Mouse (Mus musculus) hindbrain, embryonic 16.5 days (tissue): Measurements from ENCODE around the gene Gpha2. TPM values are rescaled to one million over a fixed set of nuclear protein-coding genes. Genes with fewer than 3 reads are reported as not detected.

Experiments
- ATAC-seq: fragments of 200-750 bp; cut with Nextera tagmentation; 2 replicates; pipeline ENCODE4 v1.8.0; 2017; ENCODE audit warnings: moderate TSS enrichment, moderate library complexity
- H3K27ac ChIP-seq: fragments of 300-500 bp; sonication (generic); 2 replicates; pipeline ENCODE4 v1.5.1; 2014; ENCODE audit warnings: low read depth, mild to moderate bottlenecking, control low read depth, low read length, moderate library complexity
- H3K27me3 ChIP-seq: fragments of 300-500 bp; sonication (generic); replicated peaks from 2 replicates; pipeline ENCODE4 v1.6.1; 2014; ENCODE audit warnings: low read length; ENCODE audit not compliant: control insufficient read depth, insufficient read depth
- H3K36me3 ChIP-seq: fragments of 300-500 bp; sonication (generic); 2 replicates; pipeline ENCODE4 v1.6.1; 2014; ENCODE audit warnings: mild to moderate bottlenecking, low read length, moderate library complexity, mixed read lengths; ENCODE audit not compliant: control insufficient read depth, insufficient read depth
- H3K4me1 ChIP-seq: fragments of 300-500 bp; sonication (generic); 2 replicates; pipeline ENCODE4 v1.6.1; 2014; ENCODE audit warnings: low read depth, low read length; ENCODE audit not compliant: control insufficient read depth, insufficient read depth
- H3K4me2 ChIP-seq: fragments of 300-500 bp; sonication (generic); 2 replicates; pipeline ENCODE4 v1.6.1; 2014; ENCODE audit warnings: mild to moderate bottlenecking, low read length, control low read depth, moderate library complexity
- H3K4me3 ChIP-seq: fragments of 300-500 bp; sonication (generic); 2 replicates; pipeline ENCODE4 v1.5.1; 2014; ENCODE audit warnings: mild to moderate bottlenecking, low read length, control low read depth, moderate library complexity
- H3K9ac ChIP-seq: fragments of 300-500 bp; sonication (generic); 2 replicates; pipeline ENCODE4 v1.6.1; 2014; ENCODE audit warnings: low read depth, mild to moderate bottlenecking, control low read depth, low read length, moderate library complexity
- H3K9me3 ChIP-seq: fragments of 300-500 bp; sonication (generic); 2 replicates; pipeline ENCODE4 v1.6.1; 2014; ENCODE audit warnings: mild to moderate bottlenecking, low read length, moderate library complexity; ENCODE audit not compliant: control insufficient read depth
- WGBS: fragments of 180-500 bp; shearing (Covaris S2); extraction: QIAGEN DNeasy Blood & Tissue Kit; methylation state at CpG from one replicate; pipeline ENCODE4 v1.1.7; 2014; 5-methylcytosine and 5-hydroxymethylcytosine counted together
- polyA plus RNA-seq: library from polyadenylated mRNA; unstranded; fragments of >200 nt; fragmentation: Nextera tagmentation; extraction: Ambion mirVana; gene quantifications from 2 replicates; pipeline ENCODE4 v1.2.1, GENCODE M21; 2015

Gpha2 gene
- polyA plus RNA-seq, 1 experiment from 2014 or later = not detected

DNA sequence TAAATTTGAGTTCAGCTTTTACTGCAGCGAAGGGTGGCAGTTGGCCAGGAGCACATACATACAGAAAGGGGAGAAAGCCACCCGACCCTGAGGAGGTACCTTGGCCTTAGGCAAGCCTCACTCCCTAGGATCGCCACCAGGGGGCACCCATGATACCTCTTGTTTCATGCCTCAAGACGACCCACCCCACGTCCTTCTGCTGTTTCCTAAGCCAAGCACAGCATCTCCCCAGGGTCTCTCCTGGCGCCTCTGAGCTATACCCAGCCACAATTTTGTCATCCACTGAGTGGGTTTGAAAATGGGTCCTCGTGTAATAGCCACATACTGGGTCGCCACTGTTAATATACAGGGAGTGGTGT is 42.0 kb downstream of the Gpha2 start:
- peak; percentile 78; the same call in 1 of the 2 replicates for ATAC-seq
- H3K4me3 ChIP-seq = no peak overlapping the region
- H3K27ac ChIP-seq = no peak overlapping the region
- 13% methylated on average over 8 of the region's 8 CpGs for WGBS
- H3K4me2 ChIP-seq = no peak overlapping the region
- no peaks in the 10 kb centered on the region for H3K36me3 ChIP-seq
- no peak overlapping the region for H3K9ac ChIP-seq
- no peaks in the 10 kb centered on the region for H3K27me3 ChIP-seq
- no peaks in the 10 kb centered on the region for H3K9me3 ChIP-seq
- H3K4me1 ChIP-seq = no peaks in the 10 kb centered on the region

DNA sequence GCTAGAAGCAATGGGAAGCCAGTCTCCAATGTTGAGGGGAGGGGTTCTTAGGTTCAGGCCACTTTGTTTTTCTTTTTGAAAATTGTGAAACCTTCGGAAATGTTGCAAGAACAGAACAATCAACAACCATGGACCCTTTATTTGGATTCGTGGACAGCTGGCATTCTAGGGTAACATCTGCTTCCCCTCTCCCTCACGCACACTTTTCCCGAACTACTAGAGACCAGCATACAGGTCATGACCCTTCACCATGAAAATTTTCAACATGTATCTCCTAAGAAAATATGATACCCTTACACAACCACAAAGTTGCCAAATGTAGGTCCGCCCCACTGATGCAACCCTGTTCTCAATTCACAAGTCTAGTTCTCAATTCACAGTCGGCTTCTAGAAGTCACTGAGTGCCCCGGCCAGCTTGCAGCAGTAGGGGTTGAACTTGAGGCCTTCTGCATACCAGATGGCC is 42.5 kb downstream of the Gpha2 start:
- H3K27ac ChIP-seq = no peak overlapping the region
- no peak overlapping the region for H3K4me2 ChIP-seq
- no peaks in the 10 kb centered on the region for H3K36me3 ChIP-seq
- no peak overlapping the region for H3K4me3 ChIP-seq
- no peaks in the 10 kb centered on the region for H3K4me1 ChIP-seq
- no peak for ATAC-seq
- no peaks in the 10 kb centered on the region for H3K27me3 ChIP-seq
- H3K9ac ChIP-seq = no peak overlapping the region
- H3K9me3 ChIP-seq = no peaks in the 10 kb centered on the region
- 82% methylated on average over 7 of the region's 7 CpGs for WGBS

DNA sequence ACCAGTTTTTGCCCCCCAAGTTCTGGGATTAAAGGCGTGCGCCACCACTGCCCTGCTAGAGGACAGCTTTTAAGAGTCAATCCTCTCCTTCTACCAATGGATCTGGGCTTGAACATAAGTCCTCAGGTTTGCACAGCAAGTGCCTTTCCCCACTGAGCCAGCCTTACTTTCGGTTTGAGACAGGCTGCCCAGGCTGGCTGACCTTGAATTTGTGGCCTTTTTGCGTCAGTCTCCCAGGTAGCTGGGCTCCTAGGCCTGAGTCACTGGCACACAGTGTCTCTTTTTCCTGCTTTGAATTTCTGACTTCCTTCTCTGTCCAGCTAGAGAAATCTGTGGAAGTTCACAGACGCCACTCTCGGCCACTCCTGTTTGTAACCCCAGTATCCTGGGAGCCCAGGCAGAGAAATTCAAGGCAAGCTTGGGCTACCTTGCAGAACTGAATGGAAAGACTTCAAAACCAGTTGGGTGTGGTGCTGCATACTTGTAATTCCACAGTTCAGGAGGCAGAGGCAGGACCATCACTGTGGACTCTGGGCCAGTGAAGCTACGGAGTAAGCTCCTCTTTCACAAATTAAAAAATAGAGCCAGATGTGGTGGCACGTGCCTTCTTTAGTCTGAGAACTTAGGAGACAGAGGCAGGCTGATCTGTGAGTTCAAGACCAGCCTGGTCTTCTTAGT is 43.8 kb downstream of the Gpha2 start:
- no peak overlapping the region for H3K9ac ChIP-seq
- no peaks in the 10 kb centered on the region for H3K27me3 ChIP-seq
- H3K9me3 ChIP-seq = no peaks in the 10 kb centered on the region
- H3K4me2 ChIP-seq = no peak overlapping the region
- H3K27ac ChIP-seq = no peak overlapping the region
- H3K4me3 ChIP-seq = no peak overlapping the region
- H3K36me3 ChIP-seq = no peaks in the 10 kb centered on the region
- no peaks in the 10 kb centered on the region for H3K4me1 ChIP-seq
- no peak for ATAC-seq
- 88% methylated on average over 8 of the region's 8 CpGs for WGBS

DNA sequence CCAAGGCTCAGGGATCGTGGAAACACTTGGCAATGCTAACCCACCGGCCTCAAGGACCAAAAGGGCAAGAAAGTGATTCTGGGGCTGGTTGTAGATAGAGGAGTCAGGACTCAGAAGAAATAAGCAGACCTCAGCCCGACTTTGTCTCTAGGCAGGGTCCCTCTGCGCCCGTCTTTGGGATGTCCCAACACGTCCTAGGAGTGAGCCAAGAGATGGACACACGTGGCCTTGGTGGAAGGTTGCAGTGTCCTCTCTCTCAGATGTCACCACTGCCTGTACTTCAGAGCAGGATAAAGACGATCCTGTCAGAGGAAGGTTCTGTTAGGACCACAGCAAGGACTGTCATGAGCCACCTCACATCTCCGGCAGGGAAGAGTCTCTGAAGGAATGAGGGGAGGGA is 44.5 kb downstream of the Gpha2 start:
- H3K9ac ChIP-seq = no peak overlapping the region

DNA sequence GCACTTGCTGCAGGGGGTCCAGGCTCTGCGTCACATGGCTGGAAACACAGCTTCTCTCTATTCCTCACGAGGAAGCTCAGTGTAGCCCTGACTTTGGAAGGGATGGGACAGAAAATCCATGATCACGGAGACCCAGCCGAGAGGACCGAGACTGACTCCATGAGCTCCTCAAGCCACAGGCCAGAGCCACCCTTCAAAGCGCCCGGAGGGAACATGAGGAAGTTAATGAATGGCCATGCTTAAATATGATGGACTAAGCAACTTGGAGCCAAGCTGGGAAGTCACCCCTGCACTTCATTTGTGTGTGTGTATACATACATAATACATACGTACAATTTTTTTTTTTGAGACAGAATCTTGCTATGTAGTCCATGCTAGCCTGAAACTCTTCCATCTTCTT is 45.0 kb downstream of the Gpha2 start:
- no peaks in the 10 kb centered on the region for H3K27me3 ChIP-seq
- H3K9ac ChIP-seq = no peak overlapping the region
- H3K4me1 ChIP-seq = peaks cover 7% of the 10 kb centered on the region
- no peak for ATAC-seq
- no peaks in the 10 kb centered on the region for H3K9me3 ChIP-seq
- 36% methylated on average over 8 of the region's 8 CpGs for WGBS
- no peak overlapping the region for H3K4me2 ChIP-seq
- H3K4me3 ChIP-seq = no peak overlapping the region
- H3K27ac ChIP-seq = no peak overlapping the region
- H3K36me3 ChIP-seq = no peaks in the 10 kb centered on the region

More for the DNA sequence above, 44.5 kb downstream of the Gpha2 start:
- 59% methylated on average over 9 of the region's 9 CpGs for WGBS
- no peak overlapping the region for H3K4me3 ChIP-seq
- H3K4me1 ChIP-seq = peaks cover 1% of the 10 kb centered on the region
- ATAC-seq = no peak
- no peak overlapping the region for H3K27ac ChIP-seq
- H3K9me3 ChIP-seq = no peaks in the 10 kb centered on the region
- no peaks in the 10 kb centered on the region for H3K27me3 ChIP-seq
- no peaks in the 10 kb centered on the region for H3K36me3 ChIP-seq
- no peak overlapping the region for H3K4me2 ChIP-seq

DNA sequence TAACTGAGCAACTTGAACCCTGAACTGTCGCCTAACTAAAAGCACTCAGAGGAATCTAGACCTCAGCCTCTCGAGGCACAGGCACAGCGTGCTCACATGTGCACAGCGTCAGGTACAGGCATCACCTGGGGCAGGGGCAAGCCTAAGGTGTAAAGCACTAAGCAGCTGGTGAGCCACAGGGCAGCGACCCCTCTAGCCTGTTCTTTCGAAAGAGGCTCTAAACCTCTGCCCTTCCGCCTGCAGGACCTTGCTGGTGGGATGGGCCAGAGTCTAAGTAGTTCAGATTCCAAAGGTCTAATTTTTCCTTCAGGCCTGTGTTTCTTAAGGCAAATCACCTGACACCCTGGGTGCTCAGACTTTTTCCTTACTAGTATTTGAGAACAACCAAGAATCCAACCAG is 45.9 kb downstream of the Gpha2 start:
- Histone ChIP-seq H3K36me3 (no peaks in the 10 kb centered on the region), H3K9ac (no peak overlapping the region), H3K27me3 (no peaks in the 10 kb centered on the region), H3K4me3 (no peak overlapping the region), H3K4me2 (no peak overlapping the region), H3K9me3 (no peaks in the 10 kb centered on the region), H3K4me1 (peaks cover 7% of the 10 kb centered on the region), H3K27ac (no peak overlapping the region)
- no peak for ATAC-seq
- 77% methylated on average over 7 of the region's 7 CpGs for WGBS

DNA sequence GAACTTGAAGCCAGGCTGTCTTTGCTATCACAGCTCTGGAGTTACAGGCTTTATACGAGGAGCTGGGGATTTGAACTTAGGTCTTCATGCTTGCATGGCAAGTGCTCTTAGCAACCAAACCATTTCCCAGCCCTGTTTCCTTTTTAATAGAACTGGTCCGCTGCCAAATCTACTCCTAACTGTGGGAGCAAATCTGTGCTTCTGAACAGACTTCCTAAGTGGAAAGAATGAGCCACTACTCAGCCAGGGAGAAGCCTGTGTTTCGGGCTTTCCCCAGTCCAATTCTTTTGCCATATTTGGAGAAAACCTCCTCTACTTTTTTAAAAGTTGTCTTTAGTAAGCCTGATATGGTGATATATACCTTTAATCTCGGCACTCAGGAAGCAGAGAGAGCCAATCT is 46.6 kb downstream of the Gpha2 start:
- Histone ChIP-seq H3K9ac (no peak overlapping the region), H3K4me1 (peaks cover 8% of the 10 kb centered on the region), H3K27ac (no peak overlapping the region), H3K36me3 (no peaks in the 10 kb centered on the region), H3K27me3 (no peaks in the 10 kb centered on the region), H3K4me2 (no peak overlapping the region), H3K9me3 (no peaks in the 10 kb centered on the region), H3K4me3 (no peak overlapping the region)
- WGBS = 84% methylated on average over 4 of the region's 4 CpGs
- no peak for ATAC-seq

DNA sequence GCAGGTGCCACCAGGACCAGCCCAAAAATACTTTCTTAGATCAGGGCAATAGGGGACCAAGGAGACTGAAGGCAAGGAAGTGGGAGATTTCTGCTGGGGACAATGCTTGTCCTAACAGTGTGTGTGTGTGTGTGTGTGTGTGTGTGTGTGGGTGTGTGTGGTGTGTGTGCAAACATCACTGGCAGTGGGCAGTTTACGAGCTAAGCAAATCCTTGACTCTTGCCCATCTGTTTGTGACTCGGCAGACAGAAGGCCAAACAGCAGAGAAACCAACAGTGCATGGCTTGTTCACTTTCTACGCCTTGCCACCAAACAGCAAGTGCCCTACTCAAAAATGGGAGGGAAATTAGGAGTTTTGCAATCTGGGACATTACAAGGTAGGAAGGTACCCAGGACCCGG is 47.4 kb downstream of the Gpha2 start:
- H3K4me3 ChIP-seq = no peak overlapping the region
- 90% methylated on average over 4 of the region's 4 CpGs for WGBS
- H3K4me1 ChIP-seq = peaks cover 16% of the 10 kb centered on the region
- H3K36me3 ChIP-seq = no peaks in the 10 kb centered on the region
- no peak overlapping the region for H3K27ac ChIP-seq
- H3K4me2 ChIP-seq = no peak overlapping the region
- no peaks in the 10 kb centered on the region for H3K9me3 ChIP-seq
- no peaks in the 10 kb centered on the region for H3K27me3 ChIP-seq
- no peak for ATAC-seq
- H3K9ac ChIP-seq = no peak overlapping the region

DNA sequence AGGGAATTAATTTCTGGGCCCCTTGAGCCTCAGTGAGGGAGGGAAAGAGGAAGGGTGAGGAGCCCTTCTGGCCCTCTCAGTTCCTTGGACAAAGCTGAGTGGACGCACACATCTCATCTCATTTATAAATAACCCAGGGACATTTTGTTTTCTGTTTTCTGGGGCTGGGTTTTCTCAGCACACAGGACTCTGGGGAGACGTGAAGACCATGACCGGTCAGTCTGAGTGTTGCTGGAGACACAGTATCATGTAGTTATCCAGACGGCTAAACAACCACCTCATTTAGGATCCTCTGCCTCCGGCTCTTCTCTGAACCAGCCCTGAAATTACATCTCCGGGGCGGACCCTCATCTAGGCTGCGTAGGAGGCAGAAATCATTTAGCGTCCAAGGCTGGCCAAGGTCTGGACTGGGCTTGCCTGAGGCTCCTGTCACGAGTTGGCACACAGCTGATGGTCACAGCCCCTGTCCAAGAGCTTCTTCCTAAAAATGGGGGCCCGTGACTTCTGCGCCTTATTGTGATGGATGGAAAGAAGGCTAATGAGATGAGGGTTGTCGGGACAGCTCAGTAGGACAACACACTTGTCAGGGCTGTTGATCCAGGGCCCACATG is 47.9 kb downstream of the Gpha2 start:
- Histone ChIP-seq H3K9me3 (no peaks in the 10 kb centered on the region), H3K27ac (no peak overlapping the region), H3K27me3 (no peaks in the 10 kb centered on the region), H3K4me2 (no peak overlapping the region), H3K9ac (no peak overlapping the region), H3K36me3 (no peaks in the 10 kb centered on the region), H3K4me1 (peaks cover 21% of the 10 kb centered on the region), H3K4me3 (no peak overlapping the region)
- no peak for ATAC-seq
- 90% methylated on average over 13 of the region's 13 CpGs for WGBS
